Mouse (Mus musculus) midbrain, postnatal 0 days (tissue): ENCODE data around the gene Herpud2. TPM values are rescaled to one million over a fixed set of nuclear protein-coding genes. Genes with fewer than 3 reads are reported as not detected.

Experiments
- ATAC-seq: fragments of 200-750 bp; cut with Nextera tagmentation; 2 replicates; pipeline ENCODE4 v1.8.0; 2017; ENCODE audit warnings: moderate number of reproducible peaks, mild to moderate bottlenecking, moderate TSS enrichment, moderate library complexity; ENCODE audit not compliant: low FRiP score
- DNase-seq: peaks from one replicate; pipeline ENCODE4 v3.0.0-alpha.2; 2015; ENCODE audit warnings: low spot score
- H3K27ac ChIP-seq: fragments of 300-500 bp; sonication (generic); 2 replicates; pipeline ENCODE4 v1.5.1; 2014; ENCODE audit warnings: low read depth, mild to moderate bottlenecking, low read length, mixed read lengths
- H3K27me3 ChIP-seq: fragments of 300-500 bp; sonication (generic); 2 replicates; pipeline ENCODE4 v1.6.1; 2014; ENCODE audit warnings: low read length, control low read depth, mixed read lengths; ENCODE audit not compliant: insufficient read depth
- H3K36me3 ChIP-seq: fragments of 300-500 bp; sonication (generic); 2 replicates; pipeline ENCODE4 v1.6.1; 2014; ENCODE audit warnings: low read length, control low read depth, mixed read lengths; ENCODE audit not compliant: insufficient read depth
- H3K4me1 ChIP-seq: fragments of 300-500 bp; sonication (generic); 2 replicates; pipeline ENCODE4 v1.6.1; 2014; ENCODE audit warnings: mild to moderate bottlenecking, control low read depth, antibody characterized with exemption, low read length, mixed read lengths; ENCODE audit not compliant: insufficient read depth
- H3K4me2 ChIP-seq: fragments of 300-500 bp; sonication (generic); 2 replicates; pipeline ENCODE4 v1.6.1; 2014; ENCODE audit warnings: low read depth, mild to moderate bottlenecking, low read length, mixed read lengths; ENCODE audit not compliant: poor library complexity, severe bottlenecking
- H3K4me3 ChIP-seq: fragments of 300-500 bp; sonication (generic); 2 replicates; pipeline ENCODE4 v1.5.1; 2014; ENCODE audit warnings: low read depth, mild to moderate bottlenecking, low read length, moderate library complexity
- H3K9ac ChIP-seq: fragments of 300-500 bp; sonication (generic); replicated peaks from 2 replicates; pipeline ENCODE4 v1.6.1; 2014; ENCODE audit warnings: mild to moderate bottlenecking, low read length, moderate library complexity, mixed read lengths; ENCODE audit not compliant: poor library complexity, severe bottlenecking
- H3K9me3 ChIP-seq: fragments of 300-500 bp; sonication (generic); 2 replicates; pipeline ENCODE4 v1.6.1; 2016; ENCODE audit warnings: low read length, control low read depth
- CTCF ChIP-seq: IDR thresholded peaks from 2 replicates; pipeline ENCODE4 v1.5.1; 2016; ENCODE audit warnings: antibody characterized with exemption, mild to moderate bottlenecking
- WGBS: fragments of 180-500 bp; shearing (Covaris S2); extraction: QIAGEN DNeasy Blood & Tissue Kit; methylation state at CpG from one replicate; pipeline ENCODE4 v1.1.7; 2014; 5-methylcytosine and 5-hydroxymethylcytosine counted together
- polyA plus RNA-seq: library from polyadenylated mRNA; unstranded; fragments of >200 nt; fragmentation: Nextera tagmentation; extraction: Ambion mirVana; gene quantifications from 2 replicates; pipeline ENCODE4 v1.2.1, GENCODE M21; 2015
- total RNA-seq: library from RNA; depleted of rRNA; stranded (reverse); fragments of >200 nt; gene quantifications from 2 replicates; pipeline ENCODE4 v1.2.3, GENCODE M21; 2014

Gene Herpud2
- total and polyA plus RNA-seq, 2 experiments from 2014 or later: 15.8 to 25.9 TPM

- Histone ChIP-seq H3K27me3 (no peaks in the 10 kb centered on the region), H3K4me2 (no peak overlapping the region), H3K36me3 (no peaks in the 10 kb centered on the region), H3K9ac (no peak overlapping the region), H3K27ac (no peak overlapping the region), H3K9me3 (no peaks in the 10 kb centered on the region), H3K4me1 (no peaks in the 10 kb centered on the region), H3K4me3 (no peak overlapping the region)
- ATAC-seq (no peak), DNase-seq (no peak)
- no peak for TF ChIP-seq CTCF
- 43% methylated on average over 7 of the region's 7 CpGs for WGBS
Measured at GRCm38 (mm10) chr9:25185854-25186253, 34.2 kb upstream of the Herpud2 start.

GRCm38 (mm10) chr9:25184606-25185005 is 33.0 kb upstream of the Herpud2 start:
- Histone ChIP-seq H3K9ac (no peak overlapping the region), H3K27ac (no peak overlapping the region), H3K9me3 (no peaks in the 10 kb centered on the region), H3K27me3 (no peaks in the 10 kb centered on the region), H3K4me3 (no peak overlapping the region), H3K4me1 (no peaks in the 10 kb centered on the region), H3K4me2 (no peak overlapping the region), H3K36me3 (no peaks in the 10 kb centered on the region)
- 93% methylated on average over 2 of the region's 2 CpGs for WGBS
- ATAC-seq (no peak), DNase-seq (no peak)
- TF ChIP-seq CTCF: no peak

GRCm38 (mm10) chr9:25178066-25178465 is 26.4 kb upstream of the Herpud2 start:
- Histone ChIP-seq H3K27me3 (no peaks in the 10 kb centered on the region), H3K4me1 (no peaks in the 10 kb centered on the region), H3K4me2 (no peak overlapping the region), H3K9me3 (no peaks in the 10 kb centered on the region), H3K27ac (no peak overlapping the region), H3K9ac (no peak overlapping the region), H3K36me3 (no peaks in the 10 kb centered on the region), H3K4me3 (no peak overlapping the region)
- DNase-seq: no peak
- WGBS: 93% methylated on average over 3 of the region's 3 CpGs
- TF ChIP-seq CTCF: no peak
- ATAC-seq: no peak

- Histone ChIP-seq H3K27me3 (no peaks in the 10 kb centered on the region), H3K4me2 (no peak overlapping the region), H3K4me1 (no peaks in the 10 kb centered on the region), H3K36me3 (no peaks in the 10 kb centered on the region), H3K9me3 (no peaks in the 10 kb centered on the region), H3K9ac (no peak overlapping the region), H3K4me3 (no peak overlapping the region), H3K27ac (no peak overlapping the region)
- no peak for ATAC-seq
- DNase-seq: peak; percentile 38
- WGBS: 85% methylated on average over 5 of the region's 5 CpGs
- no peak for TF ChIP-seq CTCF
Measured at GRCm38 (mm10) chr9:25177201-25177600, 25.6 kb upstream of the Herpud2 start.

- Histone ChIP-seq H3K4me3 (no peak overlapping the region), H3K9ac (no peak overlapping the region), H3K36me3 (no peaks in the 10 kb centered on the region), H3K4me1 (no peaks in the 10 kb centered on the region), H3K9me3 (no peaks in the 10 kb centered on the region), H3K27ac (no peak overlapping the region), H3K4me2 (no peak overlapping the region), H3K27me3 (no peaks in the 10 kb centered on the region)
- WGBS: 86% methylated on average over 1 of the region's 1 CpGs
- DNase-seq (no peak), ATAC-seq (no peak)
- TF ChIP-seq CTCF: no peak
Measured at GRCm38 (mm10) chr9:25176562-25176961, 24.9 kb upstream of the Herpud2 start.

GRCm38 (mm10) chr9:25175978-25176377 is 24.4 kb upstream of the Herpud2 start:
- H3K9me3 ChIP-seq: no peaks in the 10 kb centered on the region
- H3K4me1 ChIP-seq: no peaks in the 10 kb centered on the region
- H3K27me3 ChIP-seq: no peaks in the 10 kb centered on the region
- DNase-seq: no peak
- H3K27ac ChIP-seq: peak overlapping the region; percentile 34; the same call in 1 of the 2 replicates
- no peak for TF ChIP-seq CTCF
- no peak overlapping the region for H3K9ac ChIP-seq
- H3K4me2 ChIP-seq: no peak overlapping the region
- WGBS: 75% methylated on average over 6 of the region's 6 CpGs
- H3K4me3 ChIP-seq: no peak overlapping the region
- no peak for ATAC-seq
- H3K36me3 ChIP-seq: no peaks in the 10 kb centered on the region
